Mouse (Mus musculus) heart, postnatal 36 days (tissue): ENCODE data around the gene Polr2i. TPM values are rescaled to one million over a fixed set of nuclear protein-coding genes. Genes with fewer than 3 reads are reported as not detected.
"Not testable (repeated sequence)": the region's sequence is repeated elsewhere in the genome, so short reads cannot be mapped to it uniquely, and the experiment has no call there.

Experiments used
- DNase-seq, 2 experiments: peaks; one replicate each; pipeline ENCODE4 v3.0.0; 2021 to 2022
- intact Hi-C: fragments of 180-260 bp; cut with DNase I; formaldehyde crosslinking; loops from one replicate; pipeline ENCODE4 v1.15.1; 2025
- total RNA-seq, 2 experiments: library from RNA; stranded (reverse); gene quantifications; 2 replicates each; pipeline ENCODE4 v1.2.3; 2021

Gene Polr2i
- 10 to 100 TPM; 52.3 to 59.5 TPM for total RNA-seq

- intact Hi-C loops = no loop called here
- peak; percentile 97 to 98 for DNase-seq
Observed at GRCm38 (mm10) chr7:30231669-30232454, at the start of gene Polr2i, which contains the start of gene Tbcb. Gene Polr2i, plus strand, starts transcription at chr7:30231948. Gene Tbcb, minus strand, starts transcription at chr7:30232272.

GRCm38 (mm10) chr7:30183189-30183588, 48.6 kb upstream of the Polr2i start:
- intact Hi-C loops = loop anchor here (5.0 kb wide), 1 partner anchor 34 kb away; no protein-coding TSS in a partner anchor
- not testable (repeated sequence) for DNase-seq

- DNase-seq = peak; percentile 89 to 92
- intact Hi-C loops = loop anchor here (5.0 kb wide), 1 partner anchor 33 kb away; no protein-coding TSS in a partner anchor
Observed at GRCm38 (mm10) chr7:30183879-30184289, 47.9 kb upstream of the Polr2i start, which contains the start of gene Cox7a1. Gene Cox7a1, plus strand, starts transcription at chr7:30184144.

- no peak for DNase-seq
- intact Hi-C loops = loop anchor here (5.0 kb wide), 1 partner anchor 33 kb away; no protein-coding TSS in a partner anchor
Observed at GRCm38 (mm10) chr7:30184641-30185348, 47.0 kb upstream of the Polr2i start.

GRCm38 (mm10) chr7:30188344-30189115, 43.2 kb upstream of the Polr2i start:
- intact Hi-C loops = no loop called here
- DNase-seq = no peak

- intact Hi-C loops = no loop called here
- no peak for DNase-seq
Observed at GRCm38 (mm10) chr7:30189116-30189491, 42.6 kb upstream of the Polr2i start.

GRCm38 (mm10) chr7:30192088-30192487, 39.7 kb upstream of the Polr2i start:
- intact Hi-C loops = no loop called here
- DNase-seq = no peak

GRCm38 (mm10) chr7:30193013-30193412, 38.7 kb upstream of the Polr2i start:
- intact Hi-C loops = no loop called here
- DNase-seq = no peak

- intact Hi-C loops = no loop called here
- peak; percentile 77 to 83 for DNase-seq
Observed at GRCm38 (mm10) chr7:30193581-30194100, 38.1 kb upstream of the Polr2i start.

- peak; percentile 61 to 71 for DNase-seq
- intact Hi-C loops = no loop called here
Observed at GRCm38 (mm10) chr7:30194101-30194831, 37.5 kb upstream of the Polr2i start.

- DNase-seq = peak; percentile 94 to 95
- intact Hi-C loops = no loop called here
Observed at GRCm38 (mm10) chr7:30194884-30195283, 36.9 kb upstream of the Polr2i start.

GRCm38 (mm10) chr7:30195461-30195860, 36.3 kb upstream of the Polr2i start:
- DNase-seq = no peak
- intact Hi-C loops = no loop called here

GRCm38 (mm10) chr7:30196171-30196570, 35.6 kb upstream of the Polr2i start:
- intact Hi-C loops = no loop called here
- DNase-seq = no peak

GRCm38 (mm10) chr7:30197592-30198129, 34.1 kb upstream of the Polr2i start:
- intact Hi-C loops = no loop called here
- no peak for DNase-seq

GRCm38 (mm10) chr7:30198481-30198971, 33.2 kb upstream of the Polr2i start, which contains the start of gene Capns1:
Gene Capns1, minus strand, starts transcription at chr7:30198811.
- peak; percentile 57 to 58 for DNase-seq
- intact Hi-C loops = no loop called here

GRCm38 (mm10) chr7:30199498-30200139, 32.1 kb upstream of the Polr2i start:
- intact Hi-C loops = no loop called here
- no peak for DNase-seq

- DNase-seq = no peak
- intact Hi-C loops = no loop called here
Observed at GRCm38 (mm10) chr7:30200200-30200599, 31.5 kb upstream of the Polr2i start.

GRCm38 (mm10) chr7:30200661-30201060, 31.1 kb upstream of the Polr2i start:
- DNase-seq, intact Hi-C loops: not testable (repeated sequence)
